Mouse (Mus musculus) neural tube, embryonic 12.5 days (tissue): Measurements from ENCODE around the gene Rell1. TPM values are rescaled to one million over a fixed set of nuclear protein-coding genes. Genes with fewer than 3 reads are reported as not detected.

Source experiments
- ATAC-seq: fragments of 200-750 bp; cut with Nextera tagmentation; 2 replicates; pipeline ENCODE4 v1.8.0; 2017; ENCODE audit warnings: low read depth, mild to moderate bottlenecking, moderate TSS enrichment, moderate library complexity; ENCODE audit not compliant: low FRiP score
- H3K27ac ChIP-seq: fragments of 300-500 bp; sonication (generic); 2 replicates; pipeline ENCODE4 v1.5.1; 2016
- H3K27me3 ChIP-seq: fragments of 300-500 bp; sonication (generic); replicated peaks from 2 replicates; pipeline ENCODE4 v1.6.1; 2016; ENCODE audit warnings: mild to moderate bottlenecking
- H3K36me3 ChIP-seq: fragments of 300-500 bp; sonication (generic); 2 replicates; pipeline ENCODE4 v1.6.1; 2016; ENCODE audit warnings: mild to moderate bottlenecking
- H3K4me1 ChIP-seq: fragments of 300-500 bp; sonication (generic); 2 replicates; pipeline ENCODE4 v1.6.1; 2016
- H3K4me2 ChIP-seq: fragments of 300-500 bp; sonication (generic); replicated peaks from 2 replicates; pipeline ENCODE4 v1.6.1; 2016; ENCODE audit warnings: mild to moderate bottlenecking
- H3K4me3 ChIP-seq: fragments of 300-500 bp; sonication (generic); 2 replicates; pipeline ENCODE4 v1.5.1; 2016
- H3K9ac ChIP-seq: fragments of 300-500 bp; sonication (generic); 2 replicates; pipeline ENCODE4 v1.6.1; 2016; ENCODE audit warnings: mild to moderate bottlenecking
- H3K9me3 ChIP-seq: fragments of 300-500 bp; sonication (generic); 2 replicates; pipeline ENCODE4 v1.6.1; 2016; ENCODE audit warnings: mild to moderate bottlenecking
- WGBS: fragments of 180-500 bp; shearing (Covaris S2); methylation state at CpG from one replicate; pipeline ENCODE4 v1.1.7; 2016; 5-methylcytosine and 5-hydroxymethylcytosine counted together
- polyA plus RNA-seq: library from polyadenylated mRNA; unstranded; fragments of >200 nt; fragmentation: Nextera tagmentation; extraction: Ambion mirVana; gene quantifications from 2 replicates; pipeline ENCODE4 v1.2.1, GENCODE M21; 2016

Rell1 gene
- polyA plus RNA-seq, 1 experiment from 2014 or later: 16.4 TPM

DNA sequence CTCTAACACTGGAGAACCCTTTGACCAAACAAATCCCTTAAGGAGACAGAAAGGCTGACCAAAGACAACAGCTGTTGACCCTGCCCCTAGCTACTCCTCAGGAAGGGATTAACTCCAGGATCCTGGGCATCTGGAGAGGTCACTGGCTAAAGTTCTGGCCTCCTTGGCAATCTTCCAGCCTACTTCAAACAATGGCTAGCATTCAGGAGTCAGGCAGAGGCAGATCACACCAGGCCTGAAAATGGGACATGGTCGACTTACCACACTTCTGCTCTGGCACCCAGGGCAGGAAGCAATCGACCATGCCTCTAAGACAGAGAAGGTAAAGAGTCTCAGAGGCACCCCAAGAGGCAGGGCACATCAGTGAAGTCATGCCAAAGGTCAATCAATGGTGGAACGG lies 19.5 kb downstream of the Rell1 start:
- H3K4me3 ChIP-seq: no peak overlapping the region
- no peak overlapping the region for H3K4me2 ChIP-seq
- no peaks in the 10 kb centered on the region for H3K36me3 ChIP-seq
- no peaks in the 10 kb centered on the region for H3K4me1 ChIP-seq
- no peak overlapping the region for H3K27ac ChIP-seq
- H3K27me3 ChIP-seq: no peaks in the 10 kb centered on the region
- 61% methylated on average over 3 of the region's 3 CpGs for WGBS
- H3K9ac ChIP-seq: no peak overlapping the region
- no peaks in the 10 kb centered on the region for H3K9me3 ChIP-seq
- no peak for ATAC-seq

DNA sequence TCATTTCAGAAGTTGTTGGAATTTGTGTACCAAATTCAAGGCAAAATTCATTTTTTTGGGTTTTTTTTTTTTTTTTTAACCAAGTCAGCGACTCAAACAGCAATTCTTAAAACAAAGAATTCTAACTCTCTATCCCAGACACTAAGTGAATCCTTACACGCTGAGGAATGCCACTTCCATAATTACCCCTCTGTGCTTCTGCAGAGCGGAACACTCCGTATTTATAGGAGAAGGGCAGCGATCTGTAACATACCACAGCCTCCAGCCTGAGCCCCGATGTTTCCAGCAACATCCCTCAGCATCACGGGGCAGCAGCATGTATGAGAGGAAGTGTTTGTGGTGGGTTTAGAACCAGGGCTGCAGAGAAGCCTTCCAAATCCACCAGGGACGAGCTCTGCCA lies 21.2 kb downstream of the Rell1 start:
- Histone ChIP-seq H3K4me1 (no peaks in the 10 kb centered on the region), H3K27me3 (no peaks in the 10 kb centered on the region), H3K36me3 (no peaks in the 10 kb centered on the region), H3K27ac (no peak overlapping the region), H3K9me3 (no peaks in the 10 kb centered on the region), H3K4me2 (no peak overlapping the region), H3K4me3 (no peak overlapping the region), H3K9ac (no peak overlapping the region)
- 52% methylated on average over 8 of the region's 8 CpGs for WGBS
- no peak for ATAC-seq

DNA sequence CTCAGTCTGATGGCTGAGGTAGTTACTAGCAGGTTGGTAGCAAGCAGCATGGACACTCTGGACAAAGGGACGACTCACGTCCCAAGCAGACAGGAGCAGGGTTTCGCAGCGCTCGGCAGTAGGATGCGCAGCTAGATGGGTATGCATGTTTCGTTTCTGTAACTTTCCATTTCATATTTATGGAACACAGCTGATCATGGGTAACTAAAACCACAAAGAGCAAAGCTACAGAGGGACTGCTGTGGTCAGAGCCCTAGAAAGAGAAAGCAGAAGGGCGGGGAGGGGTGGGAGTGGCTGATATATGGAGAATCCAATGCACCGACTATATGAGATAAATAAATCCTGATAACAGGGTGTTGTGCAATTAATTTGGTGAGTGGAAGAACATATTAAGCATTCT lies 25.4 kb downstream of the Rell1 start:
- H3K4me2 ChIP-seq: no peak overlapping the region
- no peak overlapping the region for H3K9ac ChIP-seq
- no peaks in the 10 kb centered on the region for H3K4me1 ChIP-seq
- no peaks in the 10 kb centered on the region for H3K27me3 ChIP-seq
- H3K27ac ChIP-seq: no peak overlapping the region
- H3K4me3 ChIP-seq: no peak overlapping the region
- no peak for ATAC-seq
- H3K9me3 ChIP-seq: no peaks in the 10 kb centered on the region
- H3K36me3 ChIP-seq: no peaks in the 10 kb centered on the region
- WGBS: 90% methylated on average over 9 of the region's 9 CpGs

DNA sequence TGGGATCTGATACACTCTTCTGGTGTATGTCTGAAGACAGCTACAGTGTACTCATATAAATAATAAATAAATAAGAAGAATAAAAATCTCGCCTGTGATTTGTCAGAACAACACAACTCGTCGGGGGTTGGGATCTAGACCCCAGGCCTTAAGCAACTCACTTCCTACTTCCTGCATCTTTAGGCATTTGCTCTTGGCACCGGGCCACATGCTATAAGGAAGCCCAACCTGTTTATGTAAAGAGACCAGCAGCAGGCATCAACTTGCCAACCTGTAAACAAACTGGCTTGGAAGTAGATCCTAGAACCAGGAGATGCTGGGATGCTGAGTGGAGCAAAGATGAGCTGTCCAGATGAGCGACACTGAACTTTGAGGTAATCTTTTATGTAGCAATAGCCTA lies 26.8 kb downstream of the Rell1 start:
- H3K9ac ChIP-seq: no peak overlapping the region
- no peak overlapping the region for H3K4me3 ChIP-seq
- no peaks in the 10 kb centered on the region for H3K9me3 ChIP-seq
- H3K27ac ChIP-seq: no peak overlapping the region
- no peaks in the 10 kb centered on the region for H3K36me3 ChIP-seq
- H3K4me2 ChIP-seq: no peak overlapping the region
- WGBS: 83% methylated on average over 5 of the region's 5 CpGs
- no peaks in the 10 kb centered on the region for H3K27me3 ChIP-seq
- ATAC-seq: no peak
- no peaks in the 10 kb centered on the region for H3K4me1 ChIP-seq

DNA sequence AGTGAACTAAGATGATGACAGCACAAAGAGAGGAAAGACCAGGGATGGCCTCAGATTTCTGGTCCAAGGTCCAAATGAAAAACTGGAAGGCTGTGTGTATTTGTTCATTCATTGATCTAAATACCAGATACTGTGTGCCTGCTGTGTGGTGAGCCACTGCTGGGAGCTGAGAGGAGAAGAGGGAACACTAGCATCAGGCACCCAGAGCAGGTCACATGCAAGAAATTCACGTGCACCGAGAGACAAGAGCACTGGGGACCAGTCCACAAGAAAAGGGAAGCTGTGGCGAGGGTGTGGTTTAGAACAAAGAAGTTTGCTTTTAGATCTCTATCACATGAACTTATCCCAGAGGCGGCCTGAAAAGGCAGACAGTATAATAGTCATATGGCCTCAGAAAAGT lies 30.1 kb downstream of the Rell1 start:
- 73% methylated on average over 4 of the region's 4 CpGs for WGBS

DNA sequence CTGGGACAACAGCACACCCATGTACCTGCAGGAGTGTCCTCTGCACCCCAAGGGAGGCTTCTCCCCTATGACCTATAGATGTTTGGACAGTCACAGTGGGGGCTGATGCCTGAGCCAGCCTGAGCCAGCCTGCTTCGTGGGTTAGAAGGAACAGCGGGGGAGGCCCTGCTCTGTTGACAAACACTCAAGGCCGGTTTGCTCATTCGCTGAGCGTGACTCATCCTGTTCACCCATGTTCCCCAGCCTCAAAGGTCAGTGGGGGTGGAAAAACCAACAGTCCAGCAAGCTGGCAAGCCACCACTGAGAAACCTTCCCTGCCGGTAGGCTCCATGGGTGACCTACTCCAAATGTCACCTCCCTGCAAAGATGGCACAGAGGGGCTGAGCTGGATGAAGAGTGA lies 32.0 kb downstream of the Rell1 start:
- H3K9me3 ChIP-seq: no peaks in the 10 kb centered on the region
- no peak for ATAC-seq
- H3K27ac ChIP-seq: no peak overlapping the region
- peaks cover 6% of the 10 kb centered on the region for H3K4me1 ChIP-seq
- no peak overlapping the region for H3K4me2 ChIP-seq
- H3K27me3 ChIP-seq: no peaks in the 10 kb centered on the region
- 65% methylated on average over 6 of the region's 6 CpGs for WGBS
- H3K36me3 ChIP-seq: no peaks in the 10 kb centered on the region
- H3K9ac ChIP-seq: no peak overlapping the region
- no peak overlapping the region for H3K4me3 ChIP-seq

More for the DNA sequence above, 30.1 kb downstream of the Rell1 start:
- Histone ChIP-seq H3K9ac (no peak overlapping the region), H3K4me2 (no peak overlapping the region), H3K36me3 (no peaks in the 10 kb centered on the region), H3K4me3 (no peak overlapping the region), H3K27ac (no peak overlapping the region), H3K27me3 (no peaks in the 10 kb centered on the region), H3K9me3 (no peaks in the 10 kb centered on the region), H3K4me1 (no peaks in the 10 kb centered on the region)
- ATAC-seq: no peak

DNA sequence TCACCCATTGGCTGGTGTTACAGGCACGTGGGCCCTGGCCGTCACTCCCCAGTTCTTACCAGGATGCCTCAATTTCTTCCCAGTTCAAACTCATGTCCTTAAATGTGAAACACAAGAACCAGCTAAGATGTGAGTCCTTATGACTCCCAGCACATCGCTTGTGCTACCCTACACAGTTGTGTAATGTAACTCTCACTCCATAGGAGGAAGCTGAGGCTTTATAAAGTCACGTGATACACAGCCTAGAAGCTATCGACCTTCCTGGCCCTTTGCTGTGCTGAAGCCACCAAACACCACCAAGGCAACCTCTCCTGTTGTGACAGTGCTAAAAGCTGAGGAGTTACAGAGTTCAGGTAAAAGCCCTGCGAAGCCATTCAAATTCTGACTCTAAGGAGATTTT lies 33.1 kb downstream of the Rell1 start:
- Histone ChIP-seq H3K36me3 (no peaks in the 10 kb centered on the region), H3K9me3 (no peaks in the 10 kb centered on the region), H3K4me2 (no peak overlapping the region), H3K9ac (no peak overlapping the region), H3K27me3 (no peaks in the 10 kb centered on the region), H3K4me3 (no peak overlapping the region), H3K27ac (no peak overlapping the region), H3K4me1 (peaks cover 6% of the 10 kb centered on the region)
- ATAC-seq: no peak
- WGBS: 92% methylated on average over 6 of the region's 6 CpGs

DNA sequence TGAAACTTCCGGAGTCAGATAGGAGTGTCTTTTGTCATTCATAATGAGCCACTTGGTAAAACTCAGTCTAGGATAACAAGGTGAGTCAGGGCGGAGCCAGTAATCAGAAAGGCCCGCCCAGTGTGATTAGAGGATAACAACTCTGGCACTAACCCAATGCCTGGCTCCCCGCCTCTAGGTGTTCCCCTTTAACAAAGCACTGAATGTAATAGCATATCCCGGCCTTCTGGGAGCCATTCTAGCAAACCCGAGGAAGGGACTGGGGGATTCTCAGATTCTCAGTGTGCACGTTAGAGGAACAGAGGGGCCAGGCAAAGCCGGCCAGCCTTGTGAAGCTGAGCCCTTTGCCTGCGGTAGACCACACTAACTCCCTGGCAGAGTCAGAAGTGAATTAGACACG lies 35.9 kb downstream of the Rell1 start:
- H3K9me3 ChIP-seq: no peaks in the 10 kb centered on the region
- no peaks in the 10 kb centered on the region for H3K27me3 ChIP-seq
- no peak overlapping the region for H3K4me3 ChIP-seq
- H3K27ac ChIP-seq: no peak overlapping the region
- H3K4me1 ChIP-seq: peaks cover 6% of the 10 kb centered on the region
- H3K9ac ChIP-seq: no peak overlapping the region
- H3K4me2 ChIP-seq: no peak overlapping the region
- 43% methylated on average over 10 of the region's 10 CpGs for WGBS
- H3K36me3 ChIP-seq: peaks cover 20% of the 10 kb centered on the region
- no peak for ATAC-seq

DNA sequence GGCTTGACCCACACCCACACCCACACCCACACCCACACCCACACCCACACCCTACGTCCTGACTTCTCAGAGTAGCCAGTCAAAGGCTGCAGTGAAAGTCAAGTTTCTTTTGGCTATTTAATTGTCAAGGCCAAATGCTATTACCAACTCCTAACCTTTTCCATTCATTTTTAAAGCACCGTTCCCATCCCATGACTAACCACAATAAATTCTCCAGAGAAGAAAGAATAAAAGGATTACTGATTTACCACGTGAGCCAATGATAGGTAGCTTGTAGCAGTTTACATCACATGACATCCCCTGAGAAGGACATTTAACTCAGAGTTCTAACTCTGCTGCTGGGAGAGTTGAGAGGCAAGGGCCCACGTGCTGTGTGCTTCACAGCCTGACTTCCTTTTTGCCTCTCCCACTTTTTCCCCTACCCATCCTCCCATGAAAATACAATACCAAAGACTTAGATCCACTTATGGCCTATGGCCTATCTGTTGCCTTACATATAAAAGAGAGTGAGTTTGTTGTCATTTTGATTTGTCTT lies 37.8 kb downstream of the Rell1 start:
- H3K4me3 ChIP-seq: no peak overlapping the region
- no peak for ATAC-seq
- peaks cover 30% of the 10 kb centered on the region for H3K36me3 ChIP-seq
- WGBS: 58% methylated on average over 4 of the region's 4 CpGs
- no peak overlapping the region for H3K4me2 ChIP-seq
- H3K27ac ChIP-seq: no peak overlapping the region
- peaks cover 6% of the 10 kb centered on the region for H3K4me1 ChIP-seq
- no peaks in the 10 kb centered on the region for H3K9me3 ChIP-seq
- H3K27me3 ChIP-seq: no peaks in the 10 kb centered on the region
- H3K9ac ChIP-seq: no peak overlapping the region

DNA sequence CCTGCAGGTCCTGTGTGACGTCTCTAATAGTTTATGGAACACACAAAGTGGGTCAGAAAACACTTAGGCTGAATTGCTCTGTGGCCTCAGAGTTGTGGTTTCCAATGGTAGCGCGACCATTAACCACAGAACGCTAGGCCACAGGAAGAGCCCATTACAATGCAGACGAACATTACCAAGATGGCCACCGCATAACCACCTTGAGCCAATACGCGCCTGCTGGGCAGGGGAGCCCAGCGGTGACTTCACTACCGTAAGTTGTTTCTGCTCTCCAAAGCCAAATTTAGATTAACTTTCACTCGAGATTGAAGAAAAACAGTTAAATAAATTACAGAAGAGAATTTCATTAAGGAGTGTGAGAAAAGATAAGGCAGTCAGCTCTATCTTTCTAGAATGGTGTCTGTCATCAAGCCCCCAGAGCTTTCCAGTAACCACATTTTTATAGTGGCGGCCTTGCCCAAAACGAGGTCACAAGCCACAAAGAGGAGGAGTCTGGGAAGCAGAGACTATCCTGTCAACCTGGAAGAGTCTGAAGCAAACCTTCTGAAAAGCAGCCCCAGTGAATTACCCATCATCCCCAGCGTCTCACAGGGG lies 43.6 kb downstream of the Rell1 start:
- Histone ChIP-seq H3K9me3 (no peaks in the 10 kb centered on the region), H3K4me2 (no peak overlapping the region), H3K36me3 (peaks cover 29% of the 10 kb centered on the region), H3K27ac (no peak overlapping the region), H3K4me1 (0 out of 2 replicates have a peak, but pooled peaks cover 3% of the 10 kb centered on the region), H3K9ac (no peak overlapping the region), H3K4me3 (no peak overlapping the region), H3K27me3 (no peaks in the 10 kb centered on the region)
- ATAC-seq: no peak
- WGBS: 90% methylated on average over 14 of the region's 14 CpGs

DNA sequence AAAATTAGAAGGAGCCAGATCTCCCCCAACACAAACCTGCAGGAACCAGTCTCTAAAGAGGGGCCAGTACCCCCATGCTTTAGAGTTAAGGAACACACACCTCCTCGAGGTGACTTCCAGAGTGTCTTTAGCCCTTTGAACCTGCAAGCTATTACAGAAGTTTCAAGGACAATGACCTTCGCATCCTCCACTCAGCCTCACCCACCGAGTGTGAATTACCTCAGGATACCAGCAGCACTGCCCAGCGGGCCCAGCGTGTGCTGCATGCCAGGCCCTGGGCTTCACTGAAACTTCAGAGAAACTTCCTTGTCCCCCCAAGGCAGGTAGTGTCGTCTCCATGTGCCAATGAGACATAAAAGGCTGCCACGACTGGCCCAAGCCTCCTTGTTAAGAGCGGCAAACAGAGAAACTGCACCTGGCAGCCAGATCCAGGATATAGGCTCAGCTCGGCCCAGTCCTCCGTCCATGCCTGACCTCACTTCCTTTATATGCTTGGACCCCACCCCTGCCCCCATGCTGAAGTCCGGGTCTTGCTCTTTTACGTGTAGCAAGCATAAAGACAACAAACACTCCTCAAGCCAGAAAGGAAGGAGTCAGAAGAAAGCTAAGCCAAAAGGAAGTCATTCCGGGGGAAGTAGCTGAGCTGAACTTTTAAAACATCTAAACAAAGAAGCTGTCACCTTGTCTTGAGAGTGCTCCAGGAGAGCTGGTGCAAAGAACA lies 45.2 kb downstream of the Rell1 start:
- no peaks in the 10 kb centered on the region for H3K27me3 ChIP-seq
- H3K4me3 ChIP-seq: no peak overlapping the region
- 83% methylated on average over 13 of the region's 13 CpGs for WGBS
- H3K9me3 ChIP-seq: no peaks in the 10 kb centered on the region
- H3K27ac ChIP-seq: no peak overlapping the region
- peaks cover 16% of the 10 kb centered on the region; the same call in 1 of the 2 replicates for H3K36me3 ChIP-seq
- no peak for ATAC-seq
- no peak overlapping the region for H3K9ac ChIP-seq
- H3K4me1 ChIP-seq: 0 out of 2 replicates have a peak, but pooled peaks cover 3% of the 10 kb centered on the region
- H3K4me2 ChIP-seq: no peak overlapping the region

DNA sequence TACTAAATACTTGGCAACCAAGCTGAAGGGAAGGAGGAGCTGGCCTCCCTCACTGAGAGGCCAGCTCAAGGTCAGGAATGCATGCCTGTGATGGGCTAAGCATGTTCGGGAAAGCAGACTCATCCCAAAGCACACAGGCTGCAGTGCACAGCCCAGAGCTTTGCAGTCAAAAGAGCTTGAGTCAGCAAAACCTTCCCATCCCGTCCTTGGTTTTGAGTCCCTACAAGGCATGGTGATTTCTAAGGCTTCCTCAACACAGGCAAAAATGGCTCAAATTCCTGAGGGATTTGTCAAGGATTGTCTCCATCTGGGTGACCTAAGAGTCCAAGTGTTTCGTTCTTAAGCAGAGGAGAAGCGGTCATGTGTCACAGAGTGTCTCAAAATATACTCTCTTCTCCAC lies 50.5 kb downstream of the Rell1 start:
- H3K27ac ChIP-seq: no peak overlapping the region
- WGBS: 88% methylated on average over 4 of the region's 4 CpGs
- no peaks in the 10 kb centered on the region; the same call in 1 of the 2 replicates for H3K36me3 ChIP-seq
- no peaks in the 10 kb centered on the region for H3K27me3 ChIP-seq
- no peak overlapping the region for H3K4me2 ChIP-seq
- ATAC-seq: no peak
- 0 out of 2 replicates have a peak, but pooled peaks cover 3% of the 10 kb centered on the region for H3K4me1 ChIP-seq
- H3K9me3 ChIP-seq: no peaks in the 10 kb centered on the region
- H3K4me3 ChIP-seq: no peak overlapping the region
- H3K9ac ChIP-seq: no peak overlapping the region
